Mouse (Mus musculus): Measurements from ENCODE around the gene Myo6. TPM values are rescaled to one million over a fixed set of nuclear protein-coding genes. Genes with fewer than 3 reads are reported as not detected.
A peak's percentile ranks its signal among the peaks of the same experiment; 100 is the strongest.

Myo6 gene
- polyA plus RNA-seq, 1 experiment from 2014 or later, result 14.8 TPM

- Histone ChIP-seq H3K27me3 (replicated peaks) (no peaks in the 10 kb centered on the region), H3K4me2 (no peak overlapping the region), H3K27ac (ENCODE audit: poor library complexity, severe bottlenecking) (no peak overlapping the region), H3K9me3 (replicated peaks) (no peaks in the 10 kb centered on the region), H3K36me3 (no peaks in the 10 kb centered on the region), H3K4me1 (replicated peaks) (peaks cover 12% of the 10 kb centered on the region), H3K9ac (no peak overlapping the region), H3K4me3 (no peak overlapping the region)
- no peak for ATAC-seq (ENCODE audit: insufficient number of reproducible peaks, low FRiP score)
- WGBS, result 73% methylated on average over 14 of the region's 14 CpGs
These were observed 37.7 kb downstream of the Myo6 start for GRCm38 (mm10) chr9:80202374-80203060.

- Histone ChIP-seq H3K9me3 (replicated peaks) (no peaks in the 10 kb centered on the region), H3K4me3 (no peak overlapping the region), H3K27me3 (replicated peaks) (no peaks in the 10 kb centered on the region), H3K4me2 (no peak overlapping the region), H3K27ac (ENCODE audit: poor library complexity, severe bottlenecking) (no peak overlapping the region), H3K9ac (no peak overlapping the region), H3K4me1 (replicated peaks) (peaks cover 7% of the 10 kb centered on the region; the same call in 1 of the 2 replicates), H3K36me3 (no peaks in the 10 kb centered on the region)
- WGBS, result 88% methylated on average over 2 of the region's 2 CpGs
- ATAC-seq (ENCODE audit: insufficient number of reproducible peaks, low FRiP score), result no peak
These were observed 43.9 kb downstream of the Myo6 start for GRCm38 (mm10) chr9:80208681-80209080.

- 79% methylated on average over 10 of the region's 10 CpGs for WGBS
- no peaks in the 10 kb centered on the region for H3K27me3 ChIP-seq (replicated peaks)
- no peaks in the 10 kb centered on the region for H3K9me3 ChIP-seq (replicated peaks)
- H3K4me2 ChIP-seq, result no peak overlapping the region
- H3K27ac ChIP-seq (ENCODE audit: poor library complexity, severe bottlenecking), result no peak overlapping the region
- no peaks in the 10 kb centered on the region for H3K36me3 ChIP-seq
- H3K4me1 ChIP-seq (replicated peaks), result 0 out of 2 replicates have a peak, but pooled peaks cover 4% of the 10 kb centered on the region
- H3K9ac ChIP-seq, result no peak overlapping the region
- H3K4me3 ChIP-seq, result no peak overlapping the region
- no peak for ATAC-seq (ENCODE audit: insufficient number of reproducible peaks, low FRiP score)
These were observed 44.6 kb downstream of the Myo6 start for GRCm38 (mm10) chr9:80209459-80209858.

GRCm38 (mm10) chr9:80210096-80210495, 45.3 kb downstream of the Myo6 start:
- WGBS, result 67% methylated on average over 12 of the region's 12 CpGs
- Histone ChIP-seq H3K9ac (no peak overlapping the region), H3K27me3 (replicated peaks) (no peaks in the 10 kb centered on the region), H3K4me3 (no peak overlapping the region), H3K36me3 (no peaks in the 10 kb centered on the region), H3K9me3 (replicated peaks) (no peaks in the 10 kb centered on the region), H3K4me2 (no peak overlapping the region), H3K4me1 (replicated peaks) (0 out of 2 replicates have a peak, but pooled peaks cover 4% of the 10 kb centered on the region), H3K27ac (ENCODE audit: poor library complexity, severe bottlenecking) (no peak overlapping the region)
- ATAC-seq (ENCODE audit: insufficient number of reproducible peaks, low FRiP score), result no peak

- Histone ChIP-seq H3K4me1 (replicated peaks) (peaks cover 18% of the 10 kb centered on the region), H3K4me2 (no peak overlapping the region), H3K36me3 (no peaks in the 10 kb centered on the region), H3K4me3 (no peak overlapping the region), H3K9ac (no peak overlapping the region), H3K27ac (ENCODE audit: poor library complexity, severe bottlenecking) (no peak overlapping the region), H3K27me3 (replicated peaks) (no peaks in the 10 kb centered on the region), H3K9me3 (replicated peaks) (no peaks in the 10 kb centered on the region)
- 74% methylated on average over 2 of the region's 2 CpGs for WGBS
- no peak for ATAC-seq (ENCODE audit: insufficient number of reproducible peaks, low FRiP score)
These were observed 48.6 kb downstream of the Myo6 start for GRCm38 (mm10) chr9:80213428-80213827.

- no peak overlapping the region for H3K27ac ChIP-seq (ENCODE audit: poor library complexity, severe bottlenecking)
- no peak overlapping the region for H3K9ac ChIP-seq
- no peak for ATAC-seq (ENCODE audit: insufficient number of reproducible peaks, low FRiP score)
- no peak overlapping the region for H3K4me2 ChIP-seq
- no peaks in the 10 kb centered on the region for H3K36me3 ChIP-seq
- WGBS, result 78% methylated on average over 5 of the region's 5 CpGs
- peaks cover 14% of the 10 kb centered on the region for H3K4me1 ChIP-seq (replicated peaks)
- H3K4me3 ChIP-seq, result no peak overlapping the region
- H3K9me3 ChIP-seq (replicated peaks), result no peaks in the 10 kb centered on the region
- H3K27me3 ChIP-seq (replicated peaks), result no peaks in the 10 kb centered on the region
These were observed 50.7 kb downstream of the Myo6 start for GRCm38 (mm10) chr9:80215502-80215901.

GRCm38 (mm10) chr9:80216786-80217501, 52.1 kb downstream of the Myo6 start:
- 71% methylated on average over 16 of the region's 16 CpGs for WGBS
- no peaks in the 10 kb centered on the region for H3K9me3 ChIP-seq (replicated peaks)
- no peak overlapping the region for H3K4me3 ChIP-seq

GRCm38 (mm10) chr9:80218718-80219117, 53.9 kb downstream of the Myo6 start:
- no peaks in the 10 kb centered on the region for H3K9me3 ChIP-seq (replicated peaks)
- H3K27me3 ChIP-seq (replicated peaks), result no peaks in the 10 kb centered on the region
- no peak overlapping the region for H3K27ac ChIP-seq (ENCODE audit: poor library complexity, severe bottlenecking)
- H3K9ac ChIP-seq, result no peak overlapping the region
- WGBS, result 86% methylated on average over 6 of the region's 6 CpGs
- 0 out of 2 replicates have a peak, but pooled peaks cover 2% of the 10 kb centered on the region for H3K36me3 ChIP-seq
- no peak overlapping the region for H3K4me2 ChIP-seq
- no peak overlapping the region for H3K4me3 ChIP-seq
- peaks cover 14% of the 10 kb centered on the region for H3K4me1 ChIP-seq (replicated peaks)
- no peak for ATAC-seq (ENCODE audit: insufficient number of reproducible peaks, low FRiP score)

More at GRCm38 (mm10) chr9:80216786-80217501, 52.1 kb downstream of the Myo6 start:
- Histone ChIP-seq H3K4me1 (replicated peaks) (peaks cover 14% of the 10 kb centered on the region), H3K36me3 (0 out of 2 replicates have a peak, but pooled peaks cover 2% of the 10 kb centered on the region), H3K9ac (no peak overlapping the region; the same call in 1 of the 2 replicates), H3K4me2 (peak overlapping the region; percentile 12; the same call in 1 of the 2 replicates), H3K27me3 (replicated peaks) (no peaks in the 10 kb centered on the region), H3K27ac (ENCODE audit: poor library complexity, severe bottlenecking) (no peak overlapping the region)
- ATAC-seq (ENCODE audit: insufficient number of reproducible peaks, low FRiP score), result no peak

GRCm38 (mm10) chr9:80223989-80224635, 59.3 kb downstream of the Myo6 start:
- no peak for ATAC-seq (ENCODE audit: insufficient number of reproducible peaks, low FRiP score)
- Histone ChIP-seq H3K4me1 (replicated peaks) (no peaks in the 10 kb centered on the region), H3K36me3 (0 out of 2 replicates have a peak, but pooled peaks cover 2% of the 10 kb centered on the region), H3K9me3 (replicated peaks) (no peaks in the 10 kb centered on the region), H3K9ac (no peak overlapping the region), H3K4me2 (no peak overlapping the region), H3K27me3 (replicated peaks) (no peaks in the 10 kb centered on the region), H3K27ac (ENCODE audit: poor library complexity, severe bottlenecking) (no peak overlapping the region), H3K4me3 (no peak overlapping the region)
- 68% methylated on average over 11 of the region's 11 CpGs for WGBS

- H3K9ac ChIP-seq, result no peak overlapping the region
- H3K4me1 ChIP-seq (replicated peaks), result no peaks in the 10 kb centered on the region
- WGBS, result 90% methylated on average over 5 of the region's 5 CpGs
- H3K9me3 ChIP-seq (replicated peaks), result no peaks in the 10 kb centered on the region
- H3K27ac ChIP-seq (ENCODE audit: poor library complexity, severe bottlenecking), result no peak overlapping the region
- no peak overlapping the region for H3K4me3 ChIP-seq
- H3K36me3 ChIP-seq, result no peaks in the 10 kb centered on the region
- no peaks in the 10 kb centered on the region for H3K27me3 ChIP-seq (replicated peaks)
- H3K4me2 ChIP-seq, result no peak overlapping the region
- no peak for ATAC-seq (ENCODE audit: insufficient number of reproducible peaks, low FRiP score)
These were observed 61.9 kb downstream of the Myo6 start for GRCm38 (mm10) chr9:80226579-80227325.

Data from heart, embryonic 12.5 days (tissue).